Mouse (Mus musculus): ENCODE measurements around the gene Rora.

Gene Rora

GRCm38 (mm10) chr9:69250326-69250725 lies 596.7 kb downstream of the Rora start:
- no peak for DNase-seq

GRCm38 (mm10) chr9:69258506-69258905 lies 604.9 kb downstream of the Rora start:
- no peak for DNase-seq

GRCm38 (mm10) chr9:69259382-69259781 lies 605.8 kb downstream of the Rora start:
- peak; percentile 86 for DNase-seq

DNA sequence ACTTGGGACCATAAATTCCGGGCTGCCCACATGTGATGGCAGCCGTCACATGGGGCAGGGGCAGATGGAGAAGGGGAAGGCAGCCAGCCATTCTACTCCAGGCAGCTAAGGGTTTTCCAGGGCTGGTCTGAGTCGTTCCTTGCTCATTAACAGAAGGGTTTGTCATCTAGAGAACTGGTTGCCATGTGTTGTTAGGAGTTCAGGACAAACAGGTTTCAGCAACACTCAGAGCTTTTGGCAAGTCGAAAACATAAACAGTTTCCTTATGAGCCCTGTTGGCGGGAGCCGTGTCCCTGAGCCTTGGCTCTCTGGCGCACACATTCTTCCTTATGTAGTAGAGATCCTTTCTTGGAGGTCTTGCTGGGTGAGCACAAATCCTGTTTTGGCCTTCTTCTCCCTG lies 611.6 kb downstream of the Rora start:
- DNase-seq, result no peak

- no peak for DNase-seq
Measured at GRCm38 (mm10) chr9:69270374-69270773, 616.8 kb downstream of the Rora start.

- no peak for DNase-seq
Measured at GRCm38 (mm10) chr9:69270931-69271330, 617.3 kb downstream of the Rora start.

DNA sequence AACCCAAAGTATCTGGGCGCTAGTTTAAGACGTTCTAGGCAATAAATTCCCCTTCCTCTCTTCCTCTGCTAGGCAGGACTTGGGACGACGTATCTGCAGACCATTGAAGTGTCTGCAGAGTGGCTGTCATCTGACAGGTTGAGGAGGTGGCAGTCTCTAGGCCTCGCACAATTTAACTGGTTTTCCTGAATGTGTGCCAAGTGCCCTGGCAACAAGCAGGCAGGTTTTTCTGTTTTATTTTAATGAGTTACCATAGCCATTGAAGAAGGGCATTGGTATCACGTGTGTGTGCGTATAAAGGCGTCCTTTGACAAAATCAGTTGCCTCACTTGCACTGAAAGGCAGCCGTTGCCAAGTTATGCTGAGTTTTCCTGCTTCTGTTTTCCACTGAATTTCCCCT lies 619.3 kb downstream of the Rora start:
- DNase-seq, result peak; percentile 59

- DNase-seq, result no peak
Measured at GRCm38 (mm10) chr9:69274766-69275485, 621.3 kb downstream of the Rora start.

DNA sequence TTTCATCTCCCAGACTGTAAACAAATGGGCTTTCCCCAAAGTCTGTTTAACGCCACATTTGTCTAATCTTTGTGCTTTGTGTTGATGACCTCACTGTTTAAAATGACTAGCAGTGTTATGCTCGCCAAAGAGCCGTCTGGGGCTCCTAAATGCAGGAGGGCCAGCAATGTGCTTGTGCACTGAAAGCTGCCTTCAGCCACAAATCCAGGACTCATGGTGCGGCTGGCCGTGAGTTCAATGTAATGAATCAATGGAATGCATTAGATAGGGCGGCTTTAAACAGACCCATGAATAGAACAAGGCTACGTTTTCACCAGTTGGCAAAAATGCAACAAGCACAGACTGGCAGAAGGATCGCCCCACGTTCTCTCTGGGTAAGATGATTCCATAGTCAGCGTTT lies 623.7 kb downstream of the Rora start:
- no peak for DNase-seq

DNA sequence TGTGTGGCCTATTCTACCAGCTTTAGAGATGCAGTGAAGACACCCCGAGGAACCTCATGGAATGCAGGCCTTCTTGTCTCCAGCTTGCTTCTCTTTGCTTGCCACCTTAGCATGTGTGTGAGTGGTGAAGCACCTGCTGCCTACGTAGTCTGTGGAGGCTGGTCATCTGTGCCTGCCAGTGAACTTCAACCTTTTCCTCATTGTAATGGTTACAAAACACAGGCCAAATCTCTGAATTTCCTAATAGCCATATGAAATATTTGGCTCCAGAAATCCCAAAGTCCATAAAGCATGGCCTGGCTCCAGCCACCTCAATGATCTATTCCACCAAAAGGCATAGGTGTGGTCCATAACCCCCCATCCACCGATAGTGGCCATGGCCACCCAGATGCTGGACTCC lies 631.4 kb downstream of the Rora start:
- no peak for DNase-seq

- no peak for DNase-seq
Measured at GRCm38 (mm10) chr9:69288113-69288512, 634.5 kb downstream of the Rora start.

GRCm38 (mm10) chr9:69288586-69288985 lies 635.0 kb downstream of the Rora start:
- DNase-seq, result no peak

DNA sequence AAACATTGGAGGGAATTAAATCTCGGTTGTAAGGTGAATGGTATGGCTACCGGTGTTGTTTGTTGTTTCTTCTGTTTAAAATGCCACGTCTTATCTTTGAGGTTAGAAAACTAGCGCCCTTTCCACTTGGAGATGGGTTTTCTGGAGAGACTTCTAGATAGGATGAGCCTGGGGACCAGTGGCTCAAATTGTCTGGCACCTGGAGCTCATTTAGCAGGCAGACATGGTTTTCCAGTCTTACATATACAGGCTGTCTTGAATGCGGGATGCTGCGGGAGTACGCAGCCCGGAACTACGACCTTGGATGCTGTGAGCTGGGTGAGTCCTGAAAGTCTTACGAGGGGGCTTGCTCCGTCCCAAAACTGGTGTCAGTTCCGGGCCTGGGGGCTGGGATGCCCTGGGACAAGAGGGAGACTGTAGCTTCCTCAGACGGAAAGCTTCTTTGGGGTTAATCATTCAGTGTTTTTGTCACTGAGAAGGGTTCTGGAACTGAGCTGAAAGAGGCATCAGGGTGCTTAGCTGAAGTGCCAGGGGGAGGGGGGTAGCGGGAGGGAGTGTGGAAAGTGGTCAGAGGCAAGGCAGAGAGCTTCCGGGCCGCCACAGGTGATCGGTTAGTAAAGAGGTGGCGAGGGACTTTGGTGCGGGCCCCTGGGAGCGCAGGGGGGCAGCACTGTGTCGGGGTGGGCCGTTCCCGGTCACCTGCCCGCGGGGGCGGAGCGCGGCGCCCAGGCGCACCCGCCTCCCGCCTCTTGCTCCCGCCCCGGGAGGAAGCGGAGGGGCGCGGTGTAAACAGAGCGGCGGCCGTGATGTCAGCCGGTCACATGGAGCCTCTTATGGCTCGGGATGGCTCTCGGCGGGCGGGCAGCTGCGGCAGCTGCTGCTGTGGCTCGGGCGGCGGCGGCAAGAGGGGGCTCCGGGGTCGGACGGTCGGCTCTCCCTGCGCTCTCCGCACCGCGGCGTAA lies 635.8 kb downstream of the Rora start:
- DNase-seq, result peak; percentile 95

DNA sequence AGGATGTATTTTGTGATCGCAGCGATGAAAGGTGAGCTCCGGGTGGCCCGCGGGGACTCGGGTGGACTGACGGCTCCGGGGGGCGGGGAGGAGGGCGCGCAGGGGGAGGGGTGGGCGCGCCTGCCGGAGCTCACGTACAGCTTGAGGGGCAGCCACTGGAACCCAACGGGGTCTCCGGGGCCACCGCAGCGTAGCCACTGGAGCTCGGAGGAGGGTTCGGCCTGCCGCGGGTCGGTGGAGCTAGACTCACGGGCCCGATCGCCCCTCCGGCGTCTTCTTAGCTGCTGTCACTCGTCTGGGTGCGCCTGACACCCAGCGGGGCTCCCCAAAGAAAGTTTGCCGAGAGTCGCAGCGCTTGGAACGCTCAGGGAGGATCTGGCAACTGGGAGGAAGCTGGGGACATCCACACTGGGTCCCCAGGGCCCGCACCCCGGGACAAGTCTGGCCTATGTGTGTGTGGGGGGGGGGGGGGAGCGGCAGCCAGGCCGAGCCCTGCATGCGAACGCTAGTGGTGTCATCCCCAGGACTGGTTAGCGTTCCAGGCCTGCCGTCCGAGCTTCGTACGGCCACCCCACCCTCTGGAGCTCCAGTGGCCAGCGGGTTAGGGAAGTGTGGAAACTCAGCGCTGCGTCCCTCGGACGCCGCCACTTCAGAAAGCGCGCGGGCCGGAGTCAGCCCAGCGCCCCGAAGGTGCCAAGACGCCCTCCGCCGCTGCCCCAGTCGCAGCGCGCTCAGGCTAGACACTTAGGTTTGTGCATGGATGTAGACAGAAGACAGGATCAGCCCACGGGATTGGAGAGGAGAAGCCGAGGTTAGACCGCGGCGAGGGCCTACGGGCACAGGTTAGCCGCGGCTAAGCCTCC lies 636.7 kb downstream of the Rora start:
- peak; percentile 32 for DNase-seq

- DNase-seq, result peak; percentile 54
Measured at GRCm38 (mm10) chr9:69290881-69291450, 637.4 kb downstream of the Rora start.

DNA sequence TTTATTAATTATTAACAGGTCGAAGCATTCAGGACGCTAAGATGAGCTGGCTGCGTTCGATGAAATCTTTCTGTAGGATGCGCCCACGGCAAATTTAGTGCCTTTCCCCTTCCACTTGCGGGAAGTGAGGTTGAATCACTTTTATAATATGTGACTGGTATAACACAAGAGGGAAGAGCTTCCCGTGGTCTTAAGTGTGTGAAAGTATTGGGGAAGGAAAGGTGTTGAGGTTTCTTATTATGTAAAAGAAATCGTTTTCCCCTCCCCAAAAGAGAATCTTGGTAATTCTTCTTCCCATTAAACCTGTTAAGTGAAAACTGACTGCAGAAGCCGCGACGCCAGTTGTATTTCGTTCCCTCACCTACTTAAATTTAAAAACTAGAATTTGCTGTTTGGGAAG lies 637.9 kb downstream of the Rora start:
- no peak for DNase-seq

DNA sequence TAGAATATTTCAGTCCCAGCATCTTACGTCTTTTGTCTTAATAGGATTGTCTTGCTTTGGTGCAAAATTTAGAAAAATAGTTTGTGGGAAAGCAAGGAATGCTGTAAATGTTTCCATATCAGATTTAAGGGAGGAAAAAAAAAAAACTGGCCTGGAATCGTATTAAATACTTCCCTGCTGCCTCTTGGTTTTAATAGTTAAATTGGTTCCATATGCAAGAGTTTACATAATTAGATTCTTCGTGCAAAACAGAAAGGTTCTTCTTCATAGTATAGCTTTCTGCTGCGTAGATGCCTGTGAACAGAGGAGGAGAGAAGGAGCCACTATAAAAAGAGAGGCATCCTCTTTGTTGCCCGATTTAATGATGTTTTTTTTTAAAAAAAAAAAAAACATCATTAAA lies 638.8 kb downstream of the Rora start:
- no peak for DNase-seq

DNA sequence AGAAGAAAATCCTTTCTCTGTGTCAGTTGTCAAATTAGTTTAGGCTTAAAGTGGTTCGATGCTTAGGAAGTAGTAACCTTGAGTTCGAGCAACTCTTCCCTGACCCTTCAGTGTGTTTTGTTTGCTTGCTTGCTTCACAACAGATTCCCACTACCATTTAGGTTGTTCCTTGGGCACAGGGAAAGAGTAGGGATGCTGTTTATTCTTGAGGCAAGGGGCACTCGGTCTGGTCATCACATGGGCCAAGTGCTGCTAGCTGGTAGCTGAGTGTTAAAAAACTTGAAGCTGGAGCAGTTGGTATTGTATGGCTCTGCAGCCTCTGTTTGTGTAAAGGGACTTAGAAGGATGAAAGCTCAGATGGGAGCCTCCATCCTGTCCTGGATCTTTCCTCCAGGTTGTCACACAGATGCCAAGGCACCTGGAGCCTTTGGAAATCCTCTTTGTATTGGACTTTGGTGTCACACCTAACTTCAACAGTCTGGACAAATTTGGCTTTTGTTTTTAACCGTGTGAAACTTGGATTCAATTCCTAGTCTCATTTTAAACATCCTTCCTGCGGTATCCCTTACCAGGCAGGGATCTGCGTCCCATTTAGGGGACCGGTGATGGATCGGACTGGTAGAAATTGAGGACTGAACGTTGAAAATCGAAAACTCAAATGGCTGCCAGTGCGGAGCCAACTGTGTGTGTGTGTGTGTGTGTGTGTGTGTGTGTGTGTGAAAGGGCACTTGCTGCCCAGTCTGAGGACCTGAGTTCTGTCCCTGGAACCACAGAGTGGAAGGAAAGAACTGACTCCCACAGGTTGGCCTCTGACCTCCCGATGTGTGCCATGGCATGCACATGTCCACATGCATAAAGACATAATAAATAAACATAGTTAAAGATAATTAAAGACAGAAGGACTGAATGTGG lies 639.4 kb downstream of the Rora start:
- DNase-seq, result no peak

- DNase-seq, result no peak
Measured at GRCm38 (mm10) chr9:69293688-69294074, 640.1 kb downstream of the Rora start.

DNA sequence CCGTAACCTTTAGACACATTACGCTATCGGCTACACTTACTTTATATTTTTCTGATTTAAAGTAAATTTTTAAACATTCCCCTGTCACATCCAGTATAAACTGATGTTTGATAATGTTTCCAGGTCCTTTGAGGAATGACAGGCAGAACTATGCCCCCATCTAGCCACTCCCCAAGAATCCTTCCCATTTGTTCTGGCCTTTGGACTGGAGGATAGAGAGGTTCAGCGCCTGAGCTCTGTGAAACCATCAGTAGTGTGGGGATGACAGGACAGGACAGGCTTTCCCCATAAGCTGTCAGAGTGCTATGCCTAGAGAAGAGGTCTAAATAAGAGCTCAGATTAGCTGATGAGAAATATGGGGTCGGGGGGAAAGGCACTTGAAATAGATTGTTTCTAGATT lies 640.8 kb downstream of the Rora start:
- no peak for DNase-seq

- no peak for DNase-seq
Measured at GRCm38 (mm10) chr9:69294856-69295255, 641.3 kb downstream of the Rora start.

DNA sequence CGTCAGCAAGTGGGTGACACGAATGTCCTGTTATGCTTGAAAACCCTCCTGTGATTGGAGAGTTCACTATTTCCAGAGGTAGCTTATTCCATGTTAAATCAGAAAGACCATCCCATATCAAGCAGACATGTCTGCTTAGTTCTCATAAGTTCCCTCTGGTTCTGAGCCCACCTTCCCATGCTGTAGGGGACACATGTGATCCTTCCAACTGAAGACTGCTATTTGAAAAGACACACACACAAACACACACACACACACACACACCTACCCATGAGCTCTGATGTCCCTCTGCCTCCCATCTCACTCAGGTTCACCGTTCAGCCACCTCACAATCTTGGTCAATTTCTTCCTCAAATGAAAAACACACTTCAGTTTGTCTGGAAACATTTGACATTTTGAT lies 642.2 kb downstream of the Rora start:
- DNase-seq, result no peak

Data from kidney, adult 11 months (tissue).